Mouse (Mus musculus) hematopoietic stem cell, adult 5-6 weeks (primary cell): Measurements from ENCODE around the gene Tmem117. TPM values are rescaled to one million over a fixed set of nuclear protein-coding genes. Genes with fewer than 3 reads are reported as not detected.

Experiments used
- ATAC-seq, 2 experiments: fragments of 125-278 bp in 1 of 2; replicated peaks in 1 of 2; 2 replicates each; pipeline ENCODE4 v1.8.0; 2016 to 2017; ENCODE audit warnings: inconsistent platforms in 2 of 2, mild to moderate bottlenecking in 2 of 2, moderate number of reproducible peaks in 2 of 2, low read depth in 1 of 2, moderate TSS enrichment in 1 of 2; ENCODE audit not compliant: low FRiP score in 2 of 2, poor library complexity in 2 of 2, severe bottlenecking in 2 of 2, insufficient read depth in 1 of 2, low TSS enrichment in 1 of 2
- total RNA-seq: library from RNA; stranded (forward); fragments of 172-1452, 232-1000 nt; gene quantifications from 2 replicates; pipeline ENCODE4 v1.2.3, GENCODE M21; 2017

The Tmem117 gene
- total RNA-seq, 1 experiment from 2014 or later, result not detected

GRCm38 (mm10) chr15:94684269-94684668 is 55.2 kb downstream of the Tmem117 start:
- no peak for ATAC-seq

GRCm38 (mm10) chr15:94687176-94687575 is 58.1 kb downstream of the Tmem117 start:
- ATAC-seq, result no peak

- no peak for ATAC-seq
Observed at GRCm38 (mm10) chr15:94687629-94688028, 58.6 kb downstream of the Tmem117 start.

GRCm38 (mm10) chr15:94689195-94689883 is 60.3 kb downstream of the Tmem117 start:
- ATAC-seq, result no peak

GRCm38 (mm10) chr15:94689884-94690231 is 60.8 kb downstream of the Tmem117 start:
- ATAC-seq, result no peak

- no peak for ATAC-seq
Observed at GRCm38 (mm10) chr15:94722759-94723158, 93.7 kb downstream of the Tmem117 start.

GRCm38 (mm10) chr15:94732104-94732503 is 103.1 kb downstream of the Tmem117 start:
- no peak for ATAC-seq

- ATAC-seq, result peak; percentile 14 to 62; a peak in 1 of 4 replicates
Observed at GRCm38 (mm10) chr15:94769227-94769626, 140.2 kb downstream of the Tmem117 start.

- no peak for ATAC-seq
Observed at GRCm38 (mm10) chr15:94770832-94771578, 142.0 kb downstream of the Tmem117 start.

GRCm38 (mm10) chr15:94771691-94772090 is 142.7 kb downstream of the Tmem117 start:
- ATAC-seq, result no peak

- no peak for ATAC-seq
Observed at GRCm38 (mm10) chr15:94776119-94777069, 147.4 kb downstream of the Tmem117 start.

GRCm38 (mm10) chr15:94781556-94781955 is 152.5 kb downstream of the Tmem117 start:
- no peak for ATAC-seq

- no peak for ATAC-seq
Observed at GRCm38 (mm10) chr15:94793455-94793854, 164.4 kb downstream of the Tmem117 start.

GRCm38 (mm10) chr15:94795484-94795883 is 166.5 kb downstream of the Tmem117 start:
- no peak for ATAC-seq

- no peak for ATAC-seq
Observed at GRCm38 (mm10) chr15:94798236-94798635, 169.2 kb downstream of the Tmem117 start.

GRCm38 (mm10) chr15:94801462-94801861 is 172.4 kb downstream of the Tmem117 start:
- ATAC-seq, result no peak

GRCm38 (mm10) chr15:94802820-94803219 is 173.8 kb downstream of the Tmem117 start:
- no peak for ATAC-seq
